Mouse (Mus musculus) embryo, embryonic 9.5 days (tissue): ENCODE data around the gene Olfr514.

ENCODE experiments used
- DNase-seq: peaks from one replicate; pipeline ENCODE4 v3.0.0-alpha.2; 2017; ENCODE audit errors: extremely low spot score

Gene Olfr514

DNA sequence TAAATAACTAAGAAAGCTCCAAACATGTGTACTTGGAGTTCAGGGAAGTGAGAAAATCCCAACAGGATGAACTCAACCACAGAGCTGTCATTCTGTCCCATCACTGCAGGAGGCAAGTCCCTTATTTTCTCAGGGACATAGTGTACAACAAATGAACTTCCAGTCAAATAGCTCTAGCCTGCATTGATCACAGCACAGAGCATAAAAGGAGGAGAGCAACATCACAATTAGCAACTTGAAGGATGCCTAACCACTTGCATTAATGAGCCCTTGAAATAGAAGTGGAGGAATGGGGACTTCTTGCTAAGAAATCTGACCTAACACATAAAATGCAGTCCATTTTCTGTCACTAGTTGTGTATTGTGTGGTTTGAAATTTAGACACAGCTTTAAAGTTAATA is at the start of gene Olfr514:
Gene Olfr514 (minus strand): TSS at position 101 of the 400 bp plus-strand sequence.
- no peak for DNase-seq

- no peak for DNase-seq
Observed at GRCm38 (mm10) chr7:108872279-108872678, 46.5 kb upstream of the Olfr514 start, which contains the start of gene Olfr517. Gene Olfr517 (minus strand): TSS chr7:108872379.

GRCm38 (mm10) chr7:108850429-108850828 is 24.6 kb upstream of the Olfr514 start, which contains the start of gene Olfr516:
Gene Olfr516 (minus strand): TSS chr7:108850529.
- no peak for DNase-seq

- peak; percentile 20 for DNase-seq
Observed at GRCm38 (mm10) chr7:108814593-108815215, 11.1 kb downstream of the Olfr514 start.

- peak; percentile 54 for DNase-seq
Observed at GRCm38 (mm10) chr7:108797205-108797933, 28.4 kb downstream of the Olfr514 start.
